Mouse (Mus musculus) left cerebral cortex, postnatal 25 days (tissue): ENCODE results near the gene Cdc73. TPM values are rescaled to one million over a fixed set of nuclear protein-coding genes. Genes with fewer than 3 reads are reported as not detected.
"Not testable (repeated sequence)": the region's sequence is repeated elsewhere in the genome, so short reads cannot be mapped to it uniquely, and the experiment has no call there.

ENCODE experiments used
- DNase-seq, 2 experiments: peaks; one replicate each; pipeline ENCODE4 v3.0.0; 2022; ENCODE audit warnings: low spot score in 2 of 2, mixed read lengths in 1 of 2
- intact Hi-C: fragments of 180-260 bp; cut with DNase I; formaldehyde crosslinking; loops from one replicate; pipeline ENCODE4 v1.15.1; 2025
- total RNA-seq, 2 experiments: library from RNA; stranded (reverse); gene quantifications; 2 replicates each; pipeline ENCODE4 v1.2.3; 2021

Gene Cdc73
- total RNA-seq, 2 experiments from 2014 or later = 61.6 to 62.3 TPM

DNA sequence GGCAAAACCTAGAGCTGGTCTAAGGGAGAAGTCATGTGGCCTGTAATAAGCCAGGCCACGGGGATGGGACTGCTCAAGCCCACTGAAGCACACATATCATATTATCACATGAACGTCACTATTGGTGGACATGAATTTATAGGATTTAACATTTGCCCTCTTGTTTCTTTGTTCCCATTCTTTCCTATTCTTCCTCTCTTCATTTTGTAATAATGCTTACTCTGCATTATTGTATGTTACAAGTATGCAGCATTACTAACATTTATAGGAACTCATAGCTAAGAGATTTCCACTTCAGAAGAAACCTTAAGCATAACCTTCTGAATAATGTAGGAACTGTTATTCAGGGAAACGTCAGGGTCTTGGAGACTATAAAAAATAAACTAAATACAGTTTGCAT is 17.8 kb downstream of the Cdc73 start:
- DNase-seq = no peak
- intact Hi-C loops = no loop called here

GRCm38 (mm10) chr1:143681108-143681507 is 21.6 kb downstream of the Cdc73 start:
- intact Hi-C loops = no loop called here

DNA sequence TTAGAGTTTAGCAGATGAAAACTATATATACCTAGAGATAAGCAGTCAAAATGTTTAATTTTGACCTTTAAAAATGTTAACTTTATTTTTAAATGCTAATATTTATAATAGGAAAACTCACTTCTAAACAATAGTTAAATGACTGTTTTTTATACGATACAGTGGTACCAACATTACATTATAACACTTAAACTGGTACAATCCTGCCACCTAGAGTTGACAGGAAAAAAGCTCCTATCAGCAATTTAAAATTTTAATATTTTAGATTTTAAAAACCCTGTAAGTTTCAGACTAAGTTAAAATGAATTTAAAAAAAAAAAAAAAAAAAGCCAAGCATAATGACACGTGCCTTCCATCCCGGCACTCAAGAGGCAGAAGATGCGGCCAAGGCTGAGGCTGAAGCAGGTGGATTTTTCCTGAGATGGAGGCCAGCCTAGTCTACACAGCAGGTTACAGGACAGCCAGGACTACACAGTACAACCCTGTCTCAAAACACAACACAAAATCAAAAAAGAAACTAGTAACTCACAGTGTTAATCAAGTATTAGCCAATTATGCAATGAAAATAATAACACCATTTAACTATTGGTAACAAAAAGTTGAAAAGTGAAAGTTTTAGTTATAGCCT is 26.8 kb downstream of the Cdc73 start:
- DNase-seq = no peak
- intact Hi-C loops = no loop called here

More at GRCm38 (mm10) chr1:143681108-143681507, 21.6 kb downstream of the Cdc73 start:
- DNase-seq = no peak

- intact Hi-C loops, DNase-seq: not testable (repeated sequence)
These were observed 37.9 kb downstream of the Cdc73 start for GRCm38 (mm10) chr1:143664786-143665185.

- intact Hi-C loops = no loop called here
- DNase-seq = no peak
These were observed 39.5 kb downstream of the Cdc73 start for GRCm38 (mm10) chr1:143663197-143663596.

GRCm38 (mm10) chr1:143653646-143654045 is 49.0 kb downstream of the Cdc73 start:
- intact Hi-C loops = no loop called here
- no peak for DNase-seq

- intact Hi-C loops = no loop called here
- no peak for DNase-seq
These were observed 52.4 kb downstream of the Cdc73 start for GRCm38 (mm10) chr1:143650317-143650716.

DNA sequence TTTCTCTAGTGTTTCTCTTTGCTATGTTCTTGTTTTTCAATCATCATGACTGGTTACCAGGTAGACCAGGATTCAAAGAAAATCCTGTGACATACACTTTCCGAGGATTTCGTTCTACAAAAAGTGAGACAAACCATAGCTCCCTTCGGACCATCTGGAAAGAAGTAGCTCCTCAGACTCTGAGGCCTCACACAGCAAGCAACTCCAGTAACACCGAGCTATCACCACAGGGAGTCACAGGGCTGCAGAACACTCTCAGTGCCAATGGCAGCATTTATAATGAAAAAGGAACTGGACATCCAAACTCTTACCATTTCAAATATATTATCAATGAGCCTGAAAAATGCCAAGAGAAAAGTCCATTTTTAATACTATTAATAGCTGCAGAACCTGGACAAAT is 56.5 kb downstream of the Cdc73 start:
- intact Hi-C loops = no loop called here
- peak; percentile 25 to 38 for DNase-seq

DNA sequence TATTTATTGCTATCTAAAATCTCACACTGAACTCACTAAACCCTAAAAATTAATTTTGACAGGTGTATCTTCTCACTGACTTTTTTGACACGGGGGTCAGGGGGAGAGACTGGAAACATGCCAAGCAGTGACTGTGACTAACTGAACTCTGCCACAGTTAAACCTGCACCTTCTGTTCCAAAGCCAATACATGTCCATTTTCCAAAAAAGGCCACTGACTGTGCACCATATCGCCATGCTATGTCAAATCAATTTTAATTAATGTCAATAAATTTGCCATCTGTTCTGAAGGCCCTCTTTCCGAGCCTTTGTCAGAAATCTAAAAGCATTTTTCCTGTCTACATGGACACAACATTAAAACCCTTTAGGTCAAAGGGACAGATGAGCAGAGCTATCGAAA is 57.3 kb downstream of the Cdc73 start:
- intact Hi-C loops = no loop called here
- no peak for DNase-seq

- intact Hi-C loops = loop anchor here (5.0 kb wide), 2 partner anchors 442 to 672 kb away; no protein-coding TSS in a partner anchor
- peak; percentile 29 to 64 for DNase-seq
These were observed 58.5 kb downstream of the Cdc73 start for GRCm38 (mm10) chr1:143644221-143644620.

DNA sequence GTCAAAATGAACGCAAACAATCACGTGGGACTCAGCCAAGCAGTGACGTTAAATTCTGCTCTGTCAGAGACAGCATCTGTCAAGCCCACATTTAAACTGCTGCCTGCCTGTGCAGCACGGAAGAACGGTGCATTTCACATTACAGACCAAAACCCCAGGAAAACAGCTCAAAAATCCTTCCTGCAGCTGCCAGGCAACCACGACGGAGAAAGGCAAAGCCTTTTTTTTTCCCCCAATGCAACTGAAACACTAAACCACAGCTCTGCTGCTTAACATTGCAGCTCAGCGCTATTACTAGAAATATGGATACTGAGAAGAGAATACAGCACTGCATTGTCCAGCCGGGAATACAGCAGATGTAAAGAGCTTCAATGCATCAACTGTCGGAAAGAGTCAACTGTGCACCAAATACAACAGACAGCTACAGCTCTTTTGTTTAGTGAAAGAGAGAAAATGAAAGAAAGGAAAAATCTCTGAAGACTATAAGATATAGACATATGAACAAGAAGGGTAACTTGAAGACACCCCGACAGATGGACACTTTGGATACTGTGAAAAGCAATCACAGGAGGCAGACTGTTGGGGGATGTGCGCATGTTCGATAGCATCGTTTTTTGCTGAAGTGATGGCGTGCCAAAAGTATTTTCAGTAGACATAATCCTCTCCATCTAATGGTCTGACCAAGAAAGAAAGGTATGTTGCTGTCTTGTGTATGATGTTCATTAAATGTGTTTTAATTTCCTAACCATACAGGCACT is 61.9 kb downstream of the Cdc73 start, which contains the start of gene B3galt2:
TSS of gene B3galt2 (plus strand) at position 15 of the 758 bp plus-strand sequence.
- DNase-seq = peak; percentile 75 to 91
- intact Hi-C loops = loop anchor here (2.0 to 5.0 kb wide), 3 partner anchors 138 to 669 kb away; no protein-coding TSS in a partner anchor

GRCm38 (mm10) chr1:143632854-143633587 is 69.7 kb downstream of the Cdc73 start:
- DNase-seq = no peak
- intact Hi-C loops = no loop called here

DNA sequence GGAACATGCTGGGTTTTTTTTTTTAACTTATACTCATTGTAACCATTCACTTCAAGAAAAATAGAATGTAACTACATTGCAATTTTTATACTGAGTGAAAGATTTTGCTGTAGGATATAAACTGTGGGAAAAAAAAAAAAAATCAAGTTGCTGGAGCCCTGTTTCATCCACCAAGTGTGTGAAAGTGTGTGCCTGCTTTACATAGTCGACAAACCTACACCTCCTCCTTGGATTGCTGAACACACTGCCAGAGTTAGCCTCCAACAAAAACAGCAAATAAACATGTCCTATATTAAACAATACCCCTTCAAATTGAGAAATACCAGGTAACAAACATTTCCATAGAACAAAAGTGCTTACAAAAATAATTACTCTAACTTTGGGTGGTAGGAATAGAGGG is 70.3 kb downstream of the Cdc73 start:
- intact Hi-C loops = no loop called here
- DNase-seq = peak in 1 of 2 experiments; percentile 20

- no peak for DNase-seq
- intact Hi-C loops = no loop called here
These were observed 71.4 kb downstream of the Cdc73 start for GRCm38 (mm10) chr1:143631337-143631736.

DNA sequence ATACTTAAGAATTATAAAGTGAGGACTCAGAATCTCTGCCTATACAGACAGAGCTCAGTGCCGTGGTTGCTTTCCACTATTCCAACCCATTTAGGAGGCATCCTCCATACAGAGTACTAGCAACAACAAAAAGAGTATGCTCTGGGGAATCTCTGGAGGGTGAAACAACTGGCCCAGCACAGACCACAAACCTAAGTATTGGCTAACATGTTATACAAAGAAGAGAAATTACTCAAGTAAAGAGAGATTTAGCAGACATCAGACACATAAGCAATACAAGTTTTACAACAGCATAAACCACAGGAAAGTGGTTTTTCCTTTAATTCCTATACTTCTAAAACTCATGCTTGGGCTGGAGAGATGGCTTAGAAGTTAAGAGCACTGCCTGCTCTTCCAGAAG is 80.1 kb downstream of the Cdc73 start:
- intact Hi-C loops = no loop called here

GRCm38 (mm10) chr1:143621930-143622329 is 80.8 kb downstream of the Cdc73 start:
- intact Hi-C loops = no loop called here
- no peak for DNase-seq

More for the DNA sequence above, 80.1 kb downstream of the Cdc73 start:
- DNase-seq = no peak

GRCm38 (mm10) chr1:143619760-143620159 is 82.9 kb downstream of the Cdc73 start:
- DNase-seq = no peak
- intact Hi-C loops = no loop called here

GRCm38 (mm10) chr1:143612901-143613300 is 89.8 kb downstream of the Cdc73 start:
- intact Hi-C loops = no loop called here

GRCm38 (mm10) chr1:143608911-143609310 is 93.8 kb downstream of the Cdc73 start:
- intact Hi-C loops = no loop called here
- DNase-seq = no peak

More at GRCm38 (mm10) chr1:143612901-143613300, 89.8 kb downstream of the Cdc73 start:
- no peak for DNase-seq

DNA sequence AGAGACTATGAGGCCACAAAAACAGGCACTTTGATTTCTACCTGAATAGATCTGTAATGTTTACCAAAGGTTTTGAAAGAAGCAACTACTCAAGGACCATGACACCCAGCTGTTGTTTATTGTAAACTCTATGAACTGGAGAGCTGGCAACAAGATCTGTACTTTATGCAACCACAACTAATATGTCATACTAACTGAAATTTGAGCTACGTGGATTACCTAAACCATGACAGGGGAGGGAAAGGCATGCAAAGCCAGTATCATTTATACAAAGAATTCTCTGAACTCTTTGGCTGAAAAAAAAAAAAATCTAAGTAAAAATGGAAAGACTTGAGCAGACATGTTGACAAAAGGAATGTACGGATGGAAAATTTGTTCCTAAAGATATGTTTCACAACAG is 105.8 kb downstream of the Cdc73 start:
- intact Hi-C loops = no loop called here
- no peak for DNase-seq
